18 mouse cellular contexts compared by ENCODE assay signal in the genomic region with DNA sequence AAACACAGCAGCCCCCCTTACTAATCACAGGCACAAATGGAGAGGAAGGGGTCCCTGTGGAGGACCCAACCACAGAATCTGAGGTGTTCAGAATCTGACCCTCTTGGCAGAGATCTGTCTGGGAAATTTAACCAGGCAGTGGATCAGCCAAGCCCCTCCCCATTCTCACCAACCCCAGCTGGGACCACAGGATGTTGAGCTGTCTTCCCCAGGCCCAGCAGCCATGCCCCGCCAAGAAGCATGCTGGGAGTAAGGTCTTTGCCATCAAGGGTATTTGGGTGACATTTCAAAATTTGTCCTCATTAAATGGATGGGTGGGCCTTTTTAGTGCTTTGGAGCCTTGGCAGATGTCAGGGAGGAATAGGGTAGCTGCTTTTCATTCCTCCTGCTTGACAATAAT.
"Had no signal": no experiment of that assay in that cellular context is flagged by ENCODE, and none has a peak within 500 bp of the region (broad histone marks: within the 10 kb centered on the region; RNA-seq: fewer than 3 reads in every experiment).

No protein-coding gene starts in this region.

- H3K36me3 ChIP-seq: limb, embryonic 12.5 days; limb, embryonic 15.5 days; midbrain, embryonic 12.5 days; neural tube, embryonic 12.5 days; neural tube, embryonic 15.5 days had no signal

- H3K4me3 ChIP-seq: layer of hippocampus, adult 2 months; limb, embryonic 12.5 days; limb, embryonic 15.5 days; midbrain, embryonic 12.5 days; neural tube, embryonic 12.5 days; neural tube, embryonic 15.5 days had no signal

- H3K27me3 ChIP-seq: limb, embryonic 12.5 days; limb, embryonic 15.5 days; midbrain, embryonic 12.5 days; neural tube, embryonic 12.5 days; neural tube, embryonic 15.5 days had no signal

- H3K9me3 ChIP-seq: limb, embryonic 12.5 days; limb, embryonic 15.5 days; midbrain, embryonic 12.5 days; neural tube, embryonic 12.5 days; neural tube, embryonic 15.5 days had no signal

- H3K4me1 ChIP-seq: limb, embryonic 15.5 days; midbrain, embryonic 12.5 days; neural tube, embryonic 12.5 days; neural tube, embryonic 15.5 days had no signal

- H3K27ac ChIP-seq: kidney, postnatal 0 days; layer of hippocampus, adult 2 months; limb, embryonic 12.5 days; limb, embryonic 15.5 days; liver, embryonic 14.5 days; macrophage; midbrain, embryonic 12.5 days; neural tube, embryonic 12.5 days; neural tube, embryonic 15.5 days; stomach, postnatal 0 days had no signal

- DNase-seq: kidney, adult 2 months; kidney, postnatal 25 days; layer of hippocampus, adult 9-11 months; liver, postnatal 0 days; lung, embryonic 14.5 days; right cerebral cortex, adult 18-20 months; right cerebral cortex, postnatal 14 days; right cerebral cortex, postnatal 4 days had no signal
